Mouse (Mus musculus): ENCODE data around the gene Gm6525. TPM values are rescaled to one million over a fixed set of nuclear protein-coding genes. Genes with fewer than 3 reads are reported as not detected.

Gene Gm6525
- polyA plus RNA-seq, 1 experiment: not detected

GRCm38 (mm10) chr3:84166073-84166472 is 7.8 kb upstream of the Gm6525 start:
- WGBS: 88% methylated on average over 5 of the region's 5 CpGs
- no peaks in the 10 kb centered on the region for H3K4me1 ChIP-seq (ENCODE audit: control insufficient read depth, insufficient read depth, low read length)
- no peak for TF ChIP-seq CTCF (IDR thresholded peaks at IDR 0.05; ENCODE audit: insufficient read depth, low read length)
- no peak for TF ChIP-seq POLR2A (IDR thresholded peaks at IDR 0.05; ENCODE audit: borderline replicate concordance, extremely low read depth, low read depth, low read length)
- no peak overlapping the region for H3K4me3 ChIP-seq (replicated peaks; ENCODE audit: extremely low read depth, low read depth, low read length)
- DNase-seq: no peak

- Histone ChIP-seq H3K4me3 (replicated peaks; ENCODE audit: extremely low read depth, low read depth, low read length) (no peak overlapping the region), H3K4me1 (ENCODE audit: control insufficient read depth, insufficient read depth, low read length) (no peaks in the 10 kb centered on the region)
- DNase-seq: no peak
- TF ChIP-seq POLR2A (IDR thresholded peaks at IDR 0.05; ENCODE audit: borderline replicate concordance, extremely low read depth, low read depth, low read length): no peak
- no peak for TF ChIP-seq CTCF (IDR thresholded peaks at IDR 0.05; ENCODE audit: insufficient read depth, low read length)
- WGBS: 81% methylated on average over 6 of the region's 6 CpGs
Measured at GRCm38 (mm10) chr3:84168943-84169342, 5.0 kb upstream of the Gm6525 start.

- Histone ChIP-seq H3K4me1 (ENCODE audit: control insufficient read depth, insufficient read depth, low read length) (no peaks in the 10 kb centered on the region), H3K4me3 (replicated peaks; ENCODE audit: extremely low read depth, low read depth, low read length) (no peak overlapping the region)
- no peak for DNase-seq
- WGBS: 69% methylated on average over 8 of the region's 8 CpGs
- 0 out of 2 replicates have a peak, but pooled peaks have one; percentile 12 for TF ChIP-seq CTCF (IDR thresholded peaks at IDR 0.05; ENCODE audit: insufficient read depth, low read length)
- no peak for TF ChIP-seq POLR2A (IDR thresholded peaks at IDR 0.05; ENCODE audit: borderline replicate concordance, extremely low read depth, low read depth, low read length)
Measured at GRCm38 (mm10) chr3:84169393-84170005, 4.4 kb upstream of the Gm6525 start.

GRCm38 (mm10) chr3:84172406-84172805 is 1.5 kb upstream of the Gm6525 start:
- 47% methylated on average over 11 of the region's 11 CpGs for WGBS
- TF ChIP-seq CTCF (IDR thresholded peaks at IDR 0.05; ENCODE audit: insufficient read depth, low read length) (no peak), POLR2A (IDR thresholded peaks at IDR 0.05; ENCODE audit: borderline replicate concordance, extremely low read depth, low read depth, low read length) (no peak)
- H3K4me3 ChIP-seq (replicated peaks; ENCODE audit: extremely low read depth, low read depth, low read length): no peak overlapping the region
- H3K4me1 ChIP-seq (ENCODE audit: control insufficient read depth, insufficient read depth, low read length): no peaks in the 10 kb centered on the region
- DNase-seq: no peak

DNA sequence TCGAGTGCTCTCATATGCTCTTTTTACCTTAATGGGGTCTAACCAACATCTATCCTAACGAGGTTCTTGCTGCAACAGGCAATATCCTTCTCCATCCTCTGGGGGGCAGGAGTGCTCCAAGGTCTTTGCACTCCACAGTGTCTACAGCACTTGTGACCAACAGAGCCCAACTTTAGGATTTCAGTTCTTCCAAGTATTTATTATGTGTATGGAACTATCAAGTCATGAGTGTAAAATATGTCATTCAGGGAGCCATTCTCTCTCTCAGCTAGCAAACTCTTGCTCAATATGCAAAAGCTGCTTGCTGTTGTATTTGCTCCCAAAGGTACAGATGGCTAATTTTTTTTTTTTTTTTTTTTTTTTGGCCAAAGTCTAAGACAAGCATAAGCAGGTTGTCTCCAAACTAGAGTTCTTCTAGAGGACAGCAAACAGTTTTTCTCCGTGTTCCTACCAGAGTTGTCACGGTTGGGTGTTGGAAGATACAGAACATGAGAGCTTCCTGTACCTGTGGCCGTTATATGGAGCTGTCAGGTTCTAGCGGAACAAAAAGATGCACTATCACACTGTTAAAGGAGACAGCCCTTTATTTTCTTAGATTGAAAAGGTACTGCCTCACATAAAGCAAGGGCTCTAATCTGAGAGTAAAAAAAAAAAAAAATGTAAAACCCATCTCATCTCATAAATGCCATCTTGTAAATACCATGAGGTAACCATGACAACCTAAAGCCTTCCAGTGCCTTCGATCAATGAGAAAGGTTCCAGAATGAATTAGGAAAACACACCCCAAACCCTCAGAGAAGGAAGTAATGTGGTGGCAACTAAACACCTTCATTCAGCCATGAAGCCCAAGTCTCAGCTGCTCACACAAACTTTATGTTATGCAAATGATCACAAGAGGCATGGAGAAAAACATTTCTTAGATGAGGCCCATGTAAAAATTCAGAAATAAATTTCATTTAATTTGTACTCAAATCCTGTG is 1.7 kb downstream of the Gm6525 start:
- 52% methylated on average over 7 of the region's 7 CpGs for WGBS

GRCm38 (mm10) chr3:84177834-84178233 is 3.9 kb downstream of the Gm6525 start:
- H3K4me3 ChIP-seq (replicated peaks; ENCODE audit: extremely low read depth, low read depth, low read length): no peak overlapping the region
- TF ChIP-seq CTCF (IDR thresholded peaks at IDR 0.05; ENCODE audit: insufficient read depth, low read length): no peak
- TF ChIP-seq POLR2A (IDR thresholded peaks at IDR 0.05; ENCODE audit: borderline replicate concordance, extremely low read depth, low read depth, low read length): no peak
- DNase-seq: no peak
- no peaks in the 10 kb centered on the region for H3K4me1 ChIP-seq (ENCODE audit: control insufficient read depth, insufficient read depth, low read length)
- 52% methylated on average over 2 of the region's 2 CpGs for WGBS

More for the DNA sequence above, 1.7 kb downstream of the Gm6525 start:
- H3K4me1 ChIP-seq (ENCODE audit: control insufficient read depth, insufficient read depth, low read length): no peaks in the 10 kb centered on the region
- H3K4me3 ChIP-seq (replicated peaks; ENCODE audit: extremely low read depth, low read depth, low read length): no peak overlapping the region
- peak; percentile 67 for DNase-seq
- TF ChIP-seq POLR2A (IDR thresholded peaks at IDR 0.05; ENCODE audit: borderline replicate concordance, extremely low read depth, low read depth, low read length) (no peak), CTCF (IDR thresholded peaks at IDR 0.05; ENCODE audit: insufficient read depth, low read length) (peak; percentile 92)

DNA sequence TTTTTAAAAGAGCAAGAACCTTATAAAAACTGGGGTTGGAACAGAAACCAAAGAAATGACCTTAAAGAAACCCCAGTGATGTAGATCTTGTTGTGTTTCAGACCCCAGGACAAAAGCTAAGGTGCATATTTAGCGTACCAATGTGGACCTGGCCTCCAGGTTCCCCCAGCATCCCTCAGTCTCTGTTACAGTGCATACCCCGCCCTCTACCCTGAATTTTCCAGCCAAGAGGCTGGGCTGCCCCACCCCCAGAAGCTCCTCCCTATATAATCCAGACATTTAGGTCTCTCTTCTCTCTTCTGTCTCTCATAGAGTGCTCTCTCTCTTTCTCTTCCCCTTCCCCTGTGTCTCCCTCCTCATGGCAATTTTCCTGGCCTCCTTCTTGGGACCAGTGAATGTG is 6.4 kb downstream of the Gm6525 start:
- 86% methylated on average over 2 of the region's 2 CpGs for WGBS

DNA sequence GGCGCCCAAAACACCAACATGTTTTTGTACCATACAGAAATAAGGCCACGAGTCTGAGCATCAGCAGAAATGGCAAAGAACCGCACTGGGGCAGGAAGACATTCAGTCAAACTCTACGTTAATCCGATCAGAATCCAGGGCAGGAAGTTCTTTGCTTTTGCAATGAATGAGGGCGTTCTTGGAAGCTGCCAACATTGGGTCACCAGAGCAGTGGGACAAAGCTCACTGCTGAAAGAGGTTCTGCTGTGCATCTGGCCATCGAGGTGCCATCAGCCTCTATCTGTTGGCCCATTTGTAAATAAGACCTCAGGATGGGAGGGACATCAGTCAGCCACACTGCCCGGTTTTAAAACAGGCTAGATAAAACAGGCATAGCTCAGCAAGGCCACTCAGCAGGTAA is 7.2 kb downstream of the Gm6525 start:
- 40% methylated on average over 8 of the region's 8 CpGs for WGBS
- no peak for DNase-seq
- no peak overlapping the region for H3K4me3 ChIP-seq (replicated peaks; ENCODE audit: extremely low read depth, low read depth, low read length)
- TF ChIP-seq POLR2A (IDR thresholded peaks at IDR 0.05; ENCODE audit: borderline replicate concordance, extremely low read depth, low read depth, low read length) (no peak), CTCF (IDR thresholded peaks at IDR 0.05; ENCODE audit: insufficient read depth, low read length) (no peak)
- H3K4me1 ChIP-seq (ENCODE audit: control insufficient read depth, insufficient read depth, low read length): no peaks in the 10 kb centered on the region

More for the DNA sequence above, 6.4 kb downstream of the Gm6525 start:
- no peak for DNase-seq
- no peaks in the 10 kb centered on the region for H3K4me1 ChIP-seq (ENCODE audit: control insufficient read depth, insufficient read depth, low read length)
- TF ChIP-seq POLR2A (IDR thresholded peaks at IDR 0.05; ENCODE audit: borderline replicate concordance, extremely low read depth, low read depth, low read length): no peak
- no peak for TF ChIP-seq CTCF (IDR thresholded peaks at IDR 0.05; ENCODE audit: insufficient read depth, low read length)
- H3K4me3 ChIP-seq (replicated peaks; ENCODE audit: extremely low read depth, low read depth, low read length): no peak overlapping the region

- no peak for DNase-seq
- WGBS: 66% methylated on average over 4 of the region's 4 CpGs
- no peaks in the 10 kb centered on the region for H3K4me1 ChIP-seq (ENCODE audit: control insufficient read depth, insufficient read depth, low read length)
- TF ChIP-seq CTCF (IDR thresholded peaks at IDR 0.05; ENCODE audit: insufficient read depth, low read length): no peak
- TF ChIP-seq POLR2A (IDR thresholded peaks at IDR 0.05; ENCODE audit: borderline replicate concordance, extremely low read depth, low read depth, low read length): no peak
- H3K4me3 ChIP-seq (replicated peaks; ENCODE audit: extremely low read depth, low read depth, low read length): no peak overlapping the region
Measured at GRCm38 (mm10) chr3:84181717-84182116, 7.8 kb downstream of the Gm6525 start.

Data from lung, adult 2 months (tissue).